Mouse (Mus musculus) olfactory bulb, adult 2 months (tissue): Measurements from ENCODE around the gene Fbn1. TPM values are rescaled to one million over a fixed set of nuclear protein-coding genes. Genes with fewer than 3 reads are reported as not detected.

Experiments
- H3K27ac ChIP-seq: fragments of 200-500 bp; 2 replicates; pipeline ENCODE4 v1.5.1; 2012; ENCODE audit warnings: low read depth, low read length; ENCODE audit not compliant: insufficient read depth
- H3K4me1 ChIP-seq: fragments of 200-500 bp; 2 replicates; pipeline ENCODE4 v1.6.1; 2012; ENCODE audit warnings: low read length; ENCODE audit not compliant: control insufficient read depth, insufficient read depth
- H3K4me3 ChIP-seq: fragments of 200-500 bp; 2 replicates; pipeline ENCODE4 v1.5.1; 2012; ENCODE audit warnings: mild to moderate bottlenecking, low read depth, low read length, moderate library complexity; ENCODE audit not compliant: insufficient read depth
- CTCF ChIP-seq: fragments of 200-500 bp; IDR thresholded peaks from 2 replicates; pipeline ENCODE4 v1.5.1; 2012; ENCODE audit warnings: low read depth, mild to moderate bottlenecking, low read length, moderate library complexity; ENCODE audit not compliant: insufficient read depth
- POLR2A ChIP-seq: fragments of 200-500 bp; IDR thresholded peaks from 2 replicates; pipeline ENCODE4 v1.6.1; 2012; ENCODE audit warnings: mild to moderate bottlenecking, low read depth, low read length, moderate library complexity; ENCODE audit not compliant: insufficient read depth
- WGBS: fragments of 180-500 bp; shearing (Covaris S2); methylation state at CpG from one replicate; pipeline ENCODE4 v1.1.7; 2018; 5-methylcytosine and 5-hydroxymethylcytosine counted together
- polyA plus RNA-seq: library from polyadenylated mRNA; stranded (reverse); fragments of >200 nt; gene quantifications from 2 replicates; pipeline ENCODE4 v1.2.4, GENCODE M21; 2012; ENCODE audit warnings: low replicate concordance; ENCODE audit not compliant: missing spikeins, insufficient read depth, insufficient read length

Fbn1 gene
- polyA plus RNA-seq, 1 experiment, result not detected

DNA sequence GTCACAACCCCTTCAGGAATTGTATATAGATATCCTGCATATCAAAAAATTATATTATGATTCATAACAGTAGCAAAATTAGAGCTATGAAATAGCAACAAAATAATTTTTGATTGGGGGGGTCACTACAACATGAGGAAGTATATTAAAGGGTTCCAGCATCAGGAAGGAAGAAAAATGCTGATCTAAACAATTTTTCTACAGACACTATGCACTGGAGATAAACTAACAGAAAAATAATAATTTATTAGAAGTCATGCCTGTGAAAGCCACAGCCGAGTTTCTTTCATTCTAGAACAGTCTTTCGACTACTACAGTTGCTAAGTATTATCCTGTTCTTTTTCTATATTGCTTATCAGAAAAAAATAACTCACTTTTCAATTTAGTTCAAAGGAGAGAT lies 17.7 kb upstream of the Fbn1 start:
- Histone ChIP-seq H3K27ac (no peak overlapping the region), H3K4me1 (no peaks in the 10 kb centered on the region), H3K4me3 (no peak overlapping the region)
- TF ChIP-seq CTCF, result no peak
- TF ChIP-seq POLR2A, result no peak
- 91% methylated on average over 2 of the region's 2 CpGs for WGBS

DNA sequence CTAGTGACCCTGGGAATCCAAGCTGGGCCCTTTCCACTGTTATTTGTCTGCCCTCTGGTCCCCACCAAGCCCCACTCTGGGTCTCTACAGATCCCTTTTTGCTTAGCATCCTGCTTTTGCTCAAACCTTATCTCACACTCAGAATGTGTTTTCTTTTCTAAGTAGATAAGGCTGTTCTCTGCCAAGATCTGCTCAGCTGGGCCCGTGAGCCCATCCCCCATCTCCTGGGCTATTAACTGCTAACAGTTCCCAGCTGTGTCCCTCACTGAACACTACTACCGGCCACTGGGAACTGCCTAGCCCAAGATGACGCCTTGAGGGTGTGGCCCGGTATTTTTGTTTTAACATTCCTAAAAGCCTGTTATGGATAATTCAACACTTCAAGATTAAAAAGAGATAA lies 8.8 kb upstream of the Fbn1 start:
- Histone ChIP-seq H3K4me3 (no peak overlapping the region), H3K27ac (no peak overlapping the region), H3K4me1 (no peaks in the 10 kb centered on the region)
- TF ChIP-seq CTCF (no peak), POLR2A (no peak)
- WGBS, result 49% methylated on average over 4 of the region's 4 CpGs

DNA sequence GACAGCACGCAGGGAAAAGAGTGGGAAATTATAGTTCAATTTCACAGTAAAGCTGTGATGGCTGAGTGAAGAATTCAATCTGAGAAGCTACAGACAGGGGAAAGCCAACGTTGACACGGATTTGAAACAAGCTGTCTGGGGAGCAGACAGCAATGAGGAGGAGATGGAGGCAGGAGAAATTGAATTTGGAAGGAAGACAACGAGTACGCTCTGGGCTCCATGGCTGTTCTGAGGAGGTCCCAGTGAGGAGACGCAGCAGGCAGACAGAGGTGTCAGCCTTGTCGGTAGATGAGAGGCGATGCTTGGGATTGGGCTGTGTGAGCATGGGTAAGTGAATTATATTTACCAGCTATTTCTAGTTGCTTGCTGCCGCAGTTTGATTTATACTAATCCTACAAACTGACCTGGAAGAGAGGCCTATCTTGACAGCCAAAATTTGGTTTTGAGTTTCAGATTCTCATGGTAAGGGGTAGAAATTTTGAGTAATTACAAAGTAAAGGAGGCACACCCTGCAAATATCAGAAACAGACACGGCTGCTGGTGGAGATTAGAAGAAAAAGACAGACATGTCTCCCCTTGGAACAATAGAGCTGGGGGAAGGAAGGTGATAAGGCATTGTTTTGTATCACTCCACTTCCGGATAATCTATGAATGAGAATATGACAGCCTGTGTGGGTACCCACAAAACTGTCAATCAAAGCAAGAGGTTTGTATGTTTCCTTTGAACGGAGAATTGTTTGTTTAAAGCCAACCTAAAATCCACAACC lies 7.7 kb upstream of the Fbn1 start:
- H3K4me3 ChIP-seq, result no peak overlapping the region
- H3K4me1 ChIP-seq, result no peaks in the 10 kb centered on the region
- no peak overlapping the region for H3K27ac ChIP-seq
- TF ChIP-seq POLR2A (no peak), CTCF (no peak)
- WGBS, result 82% methylated on average over 12 of the region's 12 CpGs

DNA sequence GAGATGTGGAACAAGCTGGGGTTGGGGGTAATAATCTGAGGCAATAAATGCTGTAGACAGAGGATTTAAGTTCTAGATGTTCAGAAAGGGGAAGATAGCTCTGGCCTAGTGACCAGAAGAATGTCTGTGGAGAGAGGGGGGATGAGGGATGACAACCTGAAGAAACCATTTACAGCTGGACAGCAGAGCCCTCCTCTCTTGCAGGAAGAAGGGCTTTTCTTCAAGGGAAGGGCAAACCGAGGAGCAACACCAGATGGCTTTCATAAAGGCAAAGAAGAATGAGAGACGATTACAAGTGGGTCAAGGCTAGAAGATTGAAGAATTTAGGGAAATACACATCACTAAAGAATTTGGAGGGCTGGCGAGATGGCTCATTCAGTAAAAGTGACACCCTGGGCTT lies 6.6 kb upstream of the Fbn1 start:
- TF ChIP-seq CTCF (no peak), POLR2A (no peak)
- WGBS, result 84% methylated on average over 3 of the region's 3 CpGs
- no peaks in the 10 kb centered on the region for H3K4me1 ChIP-seq

DNA sequence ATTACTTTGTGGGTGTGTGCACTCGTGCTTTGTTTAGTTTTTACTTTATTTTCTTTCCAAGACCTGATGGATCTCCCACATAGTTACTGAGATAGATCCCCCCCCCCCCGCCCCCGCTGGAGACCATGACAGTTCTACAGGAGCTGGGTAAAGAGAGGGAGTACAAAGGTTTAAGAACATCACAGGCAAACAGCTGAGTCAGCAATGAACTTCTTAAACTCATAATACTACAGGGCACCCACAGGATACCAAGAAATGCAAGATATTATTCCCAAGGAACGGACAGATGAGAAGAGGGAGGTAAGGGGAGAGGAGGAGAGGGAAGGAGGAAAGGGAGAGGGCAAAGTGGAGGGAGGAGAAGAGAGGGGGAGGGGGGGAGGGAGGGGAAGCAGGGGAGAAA lies 4.8 kb upstream of the Fbn1 start:
- 84% methylated on average over 4 of the region's 4 CpGs for WGBS
- Histone ChIP-seq H3K4me1 (no peaks in the 10 kb centered on the region), H3K4me3 (no peak overlapping the region), H3K27ac (no peak overlapping the region)
- no peak for TF ChIP-seq POLR2A
- no peak for TF ChIP-seq CTCF

More for the DNA sequence above, 6.6 kb upstream of the Fbn1 start:
- Histone ChIP-seq H3K4me3 (no peak overlapping the region), H3K27ac (no peak overlapping the region)

DNA sequence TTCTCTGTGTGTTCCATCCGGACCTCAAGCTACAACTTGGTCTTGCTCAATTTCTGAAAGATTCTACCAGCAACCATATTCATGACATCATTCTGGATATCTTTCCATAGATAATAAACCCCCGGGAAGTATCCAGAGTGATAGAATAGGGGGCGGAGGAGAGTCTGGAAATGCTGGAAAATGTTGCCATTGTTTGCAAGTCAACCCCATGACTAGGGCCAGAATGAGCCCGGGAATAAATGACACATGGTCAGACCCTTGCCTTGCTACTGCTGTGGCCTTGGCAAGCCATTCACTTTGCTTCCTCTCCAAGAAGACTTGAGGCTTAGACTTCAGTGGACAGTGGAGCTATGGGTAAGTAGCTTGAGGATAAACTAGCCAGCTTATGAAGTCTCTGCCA lies 4.1 kb upstream of the Fbn1 start:
- H3K27ac ChIP-seq, result no peak overlapping the region
- WGBS, result 71% methylated on average over 4 of the region's 4 CpGs
- TF ChIP-seq CTCF (no peak), POLR2A (no peak)
- H3K4me1 ChIP-seq, result no peaks in the 10 kb centered on the region
- H3K4me3 ChIP-seq, result no peak overlapping the region

DNA sequence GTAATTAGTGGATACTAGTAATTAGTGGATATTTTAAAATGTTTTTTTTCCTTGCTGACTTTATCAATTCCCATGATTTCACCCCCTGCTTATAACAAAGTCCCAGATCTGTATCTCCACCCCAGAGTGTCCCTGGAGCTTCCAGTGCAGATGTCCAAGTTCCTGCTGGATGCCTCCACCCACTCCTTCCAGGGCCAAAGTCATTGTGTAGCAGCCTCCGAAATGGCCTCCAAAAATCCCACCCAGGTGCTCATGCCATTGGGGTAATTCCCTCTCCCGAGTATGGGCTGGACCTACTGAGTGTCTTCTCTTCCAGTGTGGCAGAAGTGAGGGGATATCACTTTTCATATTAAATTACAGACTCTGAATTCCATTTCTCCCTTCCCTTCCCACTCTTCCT lies 3.0 kb upstream of the Fbn1 start:
- 76% methylated on average over 2 of the region's 2 CpGs for WGBS
- Histone ChIP-seq H3K27ac (no peak overlapping the region), H3K4me3 (no peak overlapping the region), H3K4me1 (peaks cover 9% of the 10 kb centered on the region; the same call in 1 of the 2 replicates)
- TF ChIP-seq POLR2A (no peak), CTCF (no peak)

DNA sequence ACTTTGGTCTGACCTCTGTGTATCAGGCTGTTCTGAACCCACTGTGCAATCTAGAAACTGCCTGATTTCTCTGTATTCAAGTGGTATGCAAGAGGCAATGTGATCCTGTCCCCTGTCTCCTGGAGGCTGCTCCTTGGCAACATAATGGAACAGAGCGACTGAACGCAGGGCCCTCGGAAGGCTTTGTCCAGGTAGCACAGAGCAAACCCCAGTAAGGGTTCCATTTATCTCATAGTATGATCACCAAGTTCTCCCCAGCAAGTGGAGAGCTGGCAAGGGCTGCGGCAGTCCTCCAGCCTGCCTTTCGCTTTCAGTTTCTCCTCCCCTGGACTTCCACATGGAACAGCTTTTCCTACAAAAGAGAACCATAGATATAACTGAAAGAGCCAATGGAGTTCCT lies 588 bp upstream of the Fbn1 start:
- no peak for TF ChIP-seq CTCF
- TF ChIP-seq POLR2A, result no peak
- WGBS, result 94% methylated on average over 5 of the region's 5 CpGs
- Histone ChIP-seq H3K4me3 (no peak overlapping the region), H3K27ac (no peak overlapping the region), H3K4me1 (peaks cover 16% of the 10 kb centered on the region)

DNA sequence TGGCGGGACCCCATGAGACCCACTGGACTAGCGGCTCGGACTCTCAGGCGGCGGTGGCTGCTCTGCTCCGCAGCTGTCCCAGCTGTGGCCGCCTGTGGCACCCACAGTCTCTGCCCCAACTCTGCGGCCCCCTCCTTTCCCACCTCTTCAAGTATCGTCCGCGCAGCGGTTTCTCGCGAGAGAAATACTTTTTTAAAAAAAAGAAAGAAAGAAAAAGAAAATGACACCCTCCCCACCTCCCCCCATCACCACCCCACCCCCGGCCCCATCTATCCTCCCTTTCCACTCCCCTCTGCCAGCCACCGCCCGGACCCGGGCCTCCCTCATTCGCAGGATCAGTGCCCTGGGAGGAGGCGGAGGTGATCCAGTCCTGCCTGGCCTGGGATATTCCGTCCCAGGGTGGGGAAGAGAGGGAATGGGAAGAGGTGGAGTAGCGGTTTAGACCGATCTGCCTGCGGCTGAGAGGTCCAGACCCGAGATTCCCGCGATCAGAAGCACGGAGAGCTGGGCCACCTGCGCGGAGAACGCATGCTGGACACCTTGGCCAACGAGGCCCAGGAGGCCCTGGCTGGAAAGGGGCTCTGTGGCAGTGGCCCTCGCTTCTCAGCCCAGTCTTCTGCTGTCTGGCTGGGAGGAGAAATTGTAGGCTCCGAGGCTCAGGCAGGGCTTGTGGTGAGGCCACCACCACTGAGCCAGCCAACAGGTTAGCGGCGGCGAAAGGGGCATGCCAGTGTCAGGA lies 1.3 kb downstream of the Fbn1 start:
- H3K27ac ChIP-seq, result no peak overlapping the region
- WGBS, result 6% methylated on average over 37 of the region's 37 CpGs
- TF ChIP-seq CTCF (no peak), POLR2A (no peak)
- H3K4me1 ChIP-seq, result peaks cover 16% of the 10 kb centered on the region
- H3K4me3 ChIP-seq, result peak overlapping the region; percentile 61
